Mouse (Mus musculus) CH12.LX (cell line): Measurements from ENCODE around the gene Ldb3. TPM values are rescaled to one million over a fixed set of nuclear protein-coding genes. Genes with fewer than 3 reads are reported as not detected.

Source experiments
- DNase-seq: peaks from one replicate; pipeline ENCODE4 v3.0.0-alpha.2; 2013; ENCODE audit errors: extremely low read depth
- H3K27ac ChIP-seq: 2 replicates; pipeline ENCODE4 v1.5.1; 2012; ENCODE audit warnings: low read depth, mild to moderate bottlenecking, control low read depth, moderate library complexity; ENCODE audit not compliant: insufficient read depth
- H3K27me3 ChIP-seq: replicated peaks from 2 replicates; pipeline ENCODE3; 2012; ENCODE audit warnings: inconsistent platforms
- H3K36me3 ChIP-seq, 2 experiments: replicated peaks in 1 of 2; 2 replicates each; pipeline versions ENCODE3 to v1.6.1; 2012; ENCODE audit warnings: inconsistent platforms in 1 of 2, low read length in 1 of 2, mild to moderate bottlenecking in 1 of 2, mixed read lengths in 1 of 2, moderate library complexity in 1 of 2; ENCODE audit not compliant: control insufficient read depth in 1 of 2, insufficient read depth in 1 of 2
- H3K4me1 ChIP-seq, 2 experiments: 2 replicates each; pipeline ENCODE4 v1.6.1; 2012; ENCODE audit warnings: inconsistent platforms in 1 of 2, moderate library complexity in 1 of 2; ENCODE audit not compliant: insufficient read depth in 2 of 2, control insufficient read depth in 1 of 2
- H3K4me2 ChIP-seq: 2 replicates; pipeline ENCODE4 v1.6.1; 2012; ENCODE audit warnings: low read depth, mild to moderate bottlenecking, control low read depth; ENCODE audit not compliant: poor library complexity, insufficient read depth, severe bottlenecking
- H3K4me3 ChIP-seq, 3 experiments: fragments of 150-350 bp in 1 of 3; sonication (generic) in 1 of 3; replicated peaks in 1 of 3; 2 replicates each; pipeline versions ENCODE3 to v1.5.1; 2011 to 2012; ENCODE audit warnings: low read depth in 2 of 3, low read length in 2 of 3, mild to moderate bottlenecking in 2 of 3, moderate library complexity in 2 of 3, control low read depth in 1 of 3, improper control_type of control experiment in 1 of 3, inconsistent platforms in 1 of 3, mixed read lengths in 1 of 3; ENCODE audit not compliant: poor library complexity in 1 of 3
- H3K79me2 ChIP-seq: replicated peaks from 2 replicates; pipeline ENCODE4 v1.6.1; 2012; ENCODE audit warnings: mild to moderate bottlenecking, moderate library complexity; ENCODE audit not compliant: control insufficient read depth, poor library complexity, insufficient read depth, severe bottlenecking; ENCODE audit errors: extremely low read depth
- H3K9ac ChIP-seq: 2 replicates; pipeline ENCODE4 v1.6.1; 2012; ENCODE audit warnings: low read depth, mild to moderate bottlenecking, control low read depth, moderate library complexity; ENCODE audit not compliant: insufficient read depth
- H3K9me3 ChIP-seq: replicated peaks from 2 replicates; pipeline ENCODE3; 2012; ENCODE audit warnings: low read length, inconsistent platforms, mixed read lengths
- ELF1 ChIP-seq: IDR thresholded peaks from 2 replicates; pipeline ENCODE4 v1.6.1; 2014; ENCODE audit warnings: low read depth, mild to moderate bottlenecking, inconsistent platforms, low read length, improper control_type of control experiment
- GABPA ChIP-seq: IDR thresholded peaks from 2 replicates; pipeline ENCODE4 v1.6.1; 2012; ENCODE audit warnings: low read depth, low read length, improper control_type of control experiment, inconsistent platforms; ENCODE audit not compliant: insufficient replicate concordance
- HCFC1 ChIP-seq: IDR thresholded peaks from 2 replicates; pipeline ENCODE4 v1.6.1; 2012; ENCODE audit warnings: low read depth, mild to moderate bottlenecking, inconsistent platforms, low read length, improper control_type of control experiment
- IRF4 ChIP-seq: IDR thresholded peaks from 2 replicates; pipeline ENCODE4 v1.6.1; 2014; ENCODE audit warnings: low read depth, mild to moderate bottlenecking, inconsistent platforms, low read length, improper control_type of control experiment
- JUND ChIP-seq: conservative IDR thresholded peaks from 2 replicates; pipeline ENCODE4 v1.6.1; 2011; ENCODE audit warnings: low read depth, low read length, improper control_type of control experiment
- MAFK ChIP-seq: IDR thresholded peaks from 2 replicates; pipeline ENCODE4 v1.6.1; 2011; ENCODE audit warnings: low read length, improper control_type of control experiment; ENCODE audit not compliant: insufficient replicate concordance
- MAX ChIP-seq: IDR thresholded peaks from 2 replicates; pipeline ENCODE4 v1.6.1; 2011; ENCODE audit warnings: low read length, improper control_type of control experiment
- MAZ ChIP-seq: IDR thresholded peaks from 2 replicates; pipeline ENCODE4 v1.6.1; 2012; ENCODE audit warnings: low read depth, mild to moderate bottlenecking, inconsistent platforms, low read length, improper control_type of control experiment, moderate library complexity
- MXI1 ChIP-seq: IDR thresholded peaks from 2 replicates; pipeline ENCODE4 v1.6.1; 2011; ENCODE audit warnings: mild to moderate bottlenecking, low read depth, low read length, improper control_type of control experiment
- NELFE ChIP-seq: IDR thresholded peaks from 2 replicates; pipeline ENCODE4 v1.6.1; 2011; ENCODE audit warnings: low read depth, low read length, improper control_type of control experiment
- NRF1 ChIP-seq: IDR thresholded peaks from 2 replicates; pipeline ENCODE4 v1.6.1; 2014; ENCODE audit warnings: low read depth, mild to moderate bottlenecking, inconsistent platforms, low read length, improper control_type of control experiment, moderate library complexity
- PAX5 ChIP-seq: IDR thresholded peaks from 2 replicates; pipeline ENCODE4 v1.6.1; 2012; ENCODE audit warnings: low read length, inconsistent platforms, mixed read lengths
- POLR2A ChIP-seq: IDR thresholded peaks from 2 replicates; pipeline ENCODE4 v1.6.1; 2011; ENCODE audit warnings: low read depth, mild to moderate bottlenecking, improper control_type of control experiment, low read length
- POLR2AphosphoS2 ChIP-seq: IDR thresholded peaks from 2 replicates; pipeline ENCODE4 v1.6.1; 2011; ENCODE audit warnings: low read depth, low read length, improper control_type of control experiment
- RCOR1 ChIP-seq: conservative IDR thresholded peaks from 2 replicates; pipeline ENCODE4 v1.6.1; 2012; ENCODE audit warnings: low read depth, mild to moderate bottlenecking, inconsistent platforms, low read length, improper control_type of control experiment
- ZC3H11A ChIP-seq: IDR thresholded peaks from 2 replicates; pipeline ENCODE4 v1.6.1; 2012; ENCODE audit warnings: low read depth, mild to moderate bottlenecking, inconsistent platforms, low read length, improper control_type of control experiment
- ZKSCAN1 ChIP-seq: IDR thresholded peaks from 2 replicates; pipeline ENCODE4 v1.6.1; 2012; ENCODE audit warnings: low read depth, inconsistent platforms, low read length, improper control_type of control experiment, borderline replicate concordance
- ZNF384 ChIP-seq: IDR thresholded peaks from 2 replicates; pipeline ENCODE4 v1.6.1; 2012; ENCODE audit warnings: low read depth, low read length, improper control_type of control experiment, inconsistent platforms
- dilution Hi-C: fragments of 300-500 bp; cut with MboI; formaldehyde crosslinking; loops from 2 replicates; pipeline ENCODE4 v1.14.3; 2020; ENCODE audit warnings: low sequenced_read_pairs; ENCODE audit not compliant: extremely low pct_unique_long_range_greater_than_20kb, extremely low pct_ligation_motif_present
- in situ Hi-C: fragments of 300-500 bp; cut with MboI; formaldehyde crosslinking; loops from 3 replicates; pipeline ENCODE4 v1.14.3; 2019; ENCODE audit warnings: low sequenced_read_pairs, low pct_ligation_motif_present, low pct_unique_long_range_greater_than_20kb, mixed read lengths
- polyA plus RNA-seq: library from polyadenylated mRNA; unstranded; fragments of >175 nt; gene quantifications from 2 replicates; pipeline ENCODE4 v1.2.1, GENCODE M21; 2012; ENCODE audit warnings: low read depth; ENCODE audit not compliant: insufficient read length
- total RNA-seq, 2 experiments: library from RNA; depleted of rRNA; stranded (reverse); fragments of 300-350 nt in 1 of 2; fragments of >200 nt in 1 of 2; gene quantifications; 2 replicates each; pipeline ENCODE4 v1.2.3; 2012 to 2014

Ldb3 gene
- 0.04 and 0.08 TPM in 2 replicates for total RNA-seq (2012; rRNA removed)
- total RNA-seq (2014; rRNA removed), result 0.04 TPM in 1 of 2 replicates, not detected in the other
- polyA plus RNA-seq, result not detected in 2 replicates

- peaks cover 1% of the 10 kb centered on the region for H3K27me3 ChIP-seq
- no peak within 1 kb of the TSS for H3K27ac ChIP-seq
- no peak for DNase-seq
- H3K4me2 ChIP-seq, result no peak within 1 kb of the TSS
- H3K36me3 ChIP-seq, result no peaks in the 10 kb centered on the region
- no peak within 1 kb of the TSS for H3K9ac ChIP-seq
- peaks cover 0 to 2% of the 10 kb centered on the region in 2 experiments; a peak in 1 of 4 replicates for H3K4me1 ChIP-seq
- in situ Hi-C loops, result no loop called here
- peaks cover 6% of the 10 kb centered on the region for H3K9me3 ChIP-seq
- dilution Hi-C loops, result no loop called here
- H3K4me3 ChIP-seq, result no peak within 1 kb of the TSS
- no peak for TF ChIP-seq MXI1
- no peak for TF ChIP-seq MAFK
- TF ChIP-seq IRF4, result no peak
- no peak for TF ChIP-seq NELFE
- no peak for TF ChIP-seq NRF1
- no peak for TF ChIP-seq RCOR1
- no peak for TF ChIP-seq POLR2A
- TF ChIP-seq PAX5, result no peak
- no peak for TF ChIP-seq GABPA
- H3K79me2 ChIP-seq, result no peaks in the 10 kb centered on the region
Observed at GRCm38 (mm10) chr14:34588498-34588897, at the start of gene Ldb3. TSS of gene Ldb3 (minus strand) at chr14:34588682.

GRCm38 (mm10) chr14:34635721-34636120 lies 47.2 kb upstream of the Ldb3 start:
- no peak overlapping the region for H3K9ac ChIP-seq
- dilution Hi-C loops (no loop called here), in situ Hi-C loops (no loop called here)
- H3K27me3 ChIP-seq, result no peaks in the 10 kb centered on the region
- H3K4me3 ChIP-seq, result no peak overlapping the region
- H3K9me3 ChIP-seq, result no peaks in the 10 kb centered on the region
- H3K79me2 ChIP-seq, result no peaks in the 10 kb centered on the region
- no peak overlapping the region for H3K4me2 ChIP-seq
- no peak overlapping the region for H3K27ac ChIP-seq
- H3K36me3 ChIP-seq, result no peaks in the 10 kb centered on the region
- no peak for DNase-seq
- H3K4me1 ChIP-seq, result no peaks in the 10 kb centered on the region
- no peak for TF ChIP-seq MAZ
- TF ChIP-seq IRF4, result no peak
- TF ChIP-seq JUND, result no peak
- TF ChIP-seq MAX, result no peak
- no peak for TF ChIP-seq ELF1
- no peak for TF ChIP-seq HCFC1
- no peak for TF ChIP-seq MAFK
- no peak for TF ChIP-seq POLR2AphosphoS2
- TF ChIP-seq ZC3H11A, result no peak
- no peak for TF ChIP-seq ZKSCAN1
- TF ChIP-seq ZNF384, result no peak
- no peak for TF ChIP-seq NELFE
